In genomic region chr15:99074600-99075333, GRCm38 (mm10) we compare ENCODE assay signal across 8 mouse cellular contexts. TPM values are rescaled to one million over a fixed set of nuclear protein-coding genes. Genes with fewer than 3 reads are reported as not detected.
DNase-seq lines count a peak whose midpoint lies in the region; ATAC-seq and TF ChIP-seq lines count a peak whose summit lies in the region.

No protein-coding gene starts in this region.

- no peak for TF ChIP-seq CTCF in bone marrow macrophage, adult 2 months (IDR thresholded peaks at IDR 0.05; ENCODE audit: low read depth, low read length)
- no peak for TF ChIP-seq CTCF in embryonic fibroblast, embryonic 13.5 days (IDR thresholded peaks at IDR 0.05; ENCODE audit: borderline replicate concordance, insufficient read depth, low read length)

- H3K9ac ChIP-seq in kidney, embryonic 14.5 days (ENCODE audit: low read depth, low read length): peak overlapping the region; percentile 74
- peak overlapping the region; percentile 55 for H3K9ac ChIP-seq in limb, embryonic 15.5 days

- TF ChIP-seq POLR2A in bone marrow macrophage, adult 2 months (IDR thresholded peaks at IDR 0.05; ENCODE audit: borderline replicate concordance, low read depth, low read length): peak; percentile 76; the same call in 1 of the 2 replicates
- TF ChIP-seq POLR2A in embryonic fibroblast, embryonic 13.5 days (IDR thresholded peaks at IDR 0.05; ENCODE audit: low read depth, low read length): peak; percentile 94

- peaks cover 20% of the 10 kb centered on the region for H3K36me3 ChIP-seq in kidney, embryonic 14.5 days (ENCODE audit: control insufficient read depth, insufficient read depth, low read length)
- H3K36me3 ChIP-seq in limb, embryonic 15.5 days: peaks cover 10% of the 10 kb centered on the region; the same call in 1 of the 2 replicates

- peak; percentile 100 for DNase-seq in 416B (ENCODE audit: low read depth)
- peak; percentile 98 for DNase-seq in heart, adult 9 months (ENCODE audit: low spot score in 2 of 2)
- peak; percentile 93 to 95 for DNase-seq in monocyte, adult 2 months (ENCODE audit: low read depth in 1 of 2, low spot score in 2 of 2)
- DNase-seq in spleen, postnatal 36 days (ENCODE audit: low spot score in 2 of 2): peak; percentile 93 to 95

- WGBS in kidney, embryonic 14.5 days: under 1% methylated on average over 44 of the region's 44 CpGs
- under 1% methylated on average over 44 of the region's 44 CpGs for WGBS in limb, embryonic 15.5 days

- ATAC-seq in kidney, embryonic 14.5 days (ENCODE audit: low FRiP score, low TSS enrichment): peak; percentile 98
- peak; percentile 94 for ATAC-seq in limb, embryonic 15.5 days (ENCODE audit: insufficient number of reproducible peaks, low FRiP score, low TSS enrichment, low read depth)

- peak overlapping the region; percentile 79 for H3K4me2 ChIP-seq in kidney, embryonic 14.5 days (replicated peaks; ENCODE audit: low read depth, low read length)
- H3K4me2 ChIP-seq in limb, embryonic 15.5 days: peak overlapping the region; percentile 89

- H3K27me3 ChIP-seq in kidney, embryonic 14.5 days (ENCODE audit: control insufficient read depth, insufficient read depth, low read length): no peaks in the 10 kb centered on the region
- no peaks in the 10 kb centered on the region for H3K27me3 ChIP-seq in limb, embryonic 15.5 days

- no peaks in the 10 kb centered on the region for H3K9me3 ChIP-seq in kidney, embryonic 14.5 days (ENCODE audit: control insufficient read depth, low read length)
- no peaks in the 10 kb centered on the region for H3K9me3 ChIP-seq in limb, embryonic 15.5 days

- H3K4me3 ChIP-seq in bone marrow macrophage, adult 2 months (ENCODE audit: insufficient read depth, low read length): peak overlapping the region; percentile 83
- H3K4me3 ChIP-seq in embryonic fibroblast, embryonic 13.5 days (ENCODE audit: insufficient read depth, low read length): peak overlapping the region; percentile 96
- peak overlapping the region; percentile 64 for H3K4me3 ChIP-seq in kidney, embryonic 14.5 days (ENCODE audit: low read length)
- peak overlapping the region; percentile 61 for H3K4me3 ChIP-seq in limb, embryonic 15.5 days

- peak overlapping the region; percentile 85 for H3K27ac ChIP-seq in bone marrow macrophage, adult 2 months (ENCODE audit: insufficient read depth, low read depth, low read length)
- H3K27ac ChIP-seq in embryonic fibroblast, embryonic 13.5 days (ENCODE audit: insufficient read depth, low read length): peak overlapping the region; percentile 90
- H3K27ac ChIP-seq in kidney, embryonic 14.5 days (ENCODE audit: low read depth, low read length): peak overlapping the region; percentile 98
- H3K27ac ChIP-seq in limb, embryonic 15.5 days: peak overlapping the region; percentile 97

- peaks cover 5% of the 10 kb centered on the region for H3K4me1 ChIP-seq in bone marrow macrophage, adult 2 months (ENCODE audit: control insufficient read depth, insufficient read depth, low read length)
- H3K4me1 ChIP-seq in embryonic fibroblast, embryonic 13.5 days (ENCODE audit: control insufficient read depth, insufficient read depth, low read length): peaks cover 4% of the 10 kb centered on the region; the same call in 1 of the 2 replicates
- H3K4me1 ChIP-seq in kidney, embryonic 14.5 days (ENCODE audit: control insufficient read depth, insufficient read depth, low read length): peaks cover 15% of the 10 kb centered on the region
- peaks cover 21% of the 10 kb centered on the region for H3K4me1 ChIP-seq in limb, embryonic 15.5 days

RNA-seq across cellular contexts. Expression of gene Troap, which starts 0.4 kb away (rescaled TPM):
- polyA plus RNA-seq in bone marrow macrophage, adult 2 months (2012; ENCODE audit: insufficient read depth, insufficient read length, missing spikeins): 15.6 and 18.3 TPM in 2 replicates
- 12.2 and 19.9 TPM in 2 replicates for polyA plus RNA-seq in embryonic fibroblast, embryonic 13.5 days (2011; ENCODE audit: insufficient read length, low read depth, missing spikeins)
- 27.3 and 31.7 TPM in 2 replicates for polyA plus RNA-seq in kidney, embryonic 14.5 days (2014; fragmentation: Nextera tagmentation; extraction: Ambion mirVana)
- polyA plus RNA-seq in limb, embryonic 15.5 days (2015; fragmentation: Nextera tagmentation; extraction: Ambion mirVana): 22.3 and 26.5 TPM in 2 replicates

RNA-seq across cellular contexts. Expression of gene C1ql4, which starts 12.8 kb away (rescaled TPM):
- polyA plus RNA-seq in bone marrow macrophage, adult 2 months (2012; ENCODE audit: insufficient read depth, insufficient read length, missing spikeins): not detected in 2 replicates
- polyA plus RNA-seq in embryonic fibroblast, embryonic 13.5 days (2011; ENCODE audit: insufficient read length, low read depth, missing spikeins): not detected in 2 replicates
- polyA plus RNA-seq in kidney, embryonic 14.5 days (2014; fragmentation: Nextera tagmentation; extraction: Ambion mirVana): 0.43 and 1.3 TPM in 2 replicates
- polyA plus RNA-seq in limb, embryonic 15.5 days (2015; fragmentation: Nextera tagmentation; extraction: Ambion mirVana): not detected in 2 replicates

RNA-seq across cellular contexts. Expression of gene Dnajc22, which starts 18.2 kb away (rescaled TPM):
- not detected in 2 replicates for polyA plus RNA-seq in bone marrow macrophage, adult 2 months (2012; ENCODE audit: insufficient read depth, insufficient read length, missing spikeins)
- polyA plus RNA-seq in embryonic fibroblast, embryonic 13.5 days (2011; ENCODE audit: insufficient read length, low read depth, missing spikeins): not detected in 2 replicates
- 5.4 and 7.1 TPM in 2 replicates for polyA plus RNA-seq in kidney, embryonic 14.5 days (2014; fragmentation: Nextera tagmentation; extraction: Ambion mirVana)
- 0.55 and 0.86 TPM in 2 replicates for polyA plus RNA-seq in limb, embryonic 15.5 days (2015; fragmentation: Nextera tagmentation; extraction: Ambion mirVana)

RNA-seq across cellular contexts. Expression of gene Prph, which starts 19.8 kb away (rescaled TPM):
- not detected in 2 replicates for polyA plus RNA-seq in bone marrow macrophage, adult 2 months (2012; ENCODE audit: insufficient read depth, insufficient read length, missing spikeins)
- polyA plus RNA-seq in embryonic fibroblast, embryonic 13.5 days (2011; ENCODE audit: insufficient read length, low read depth, missing spikeins): 0.60 TPM in 1 of 2 replicates, not detected in the other
- 0.13 and 0.31 TPM in 2 replicates for polyA plus RNA-seq in kidney, embryonic 14.5 days (2014; fragmentation: Nextera tagmentation; extraction: Ambion mirVana)
- 2.4 and 2.8 TPM in 2 replicates for polyA plus RNA-seq in limb, embryonic 15.5 days (2015; fragmentation: Nextera tagmentation; extraction: Ambion mirVana)

RNA-seq across cellular contexts. Expression of gene Tuba1c, which starts 45.1 kb away (rescaled TPM):
- 134 and 173 TPM in 2 replicates for polyA plus RNA-seq in bone marrow macrophage, adult 2 months (2012; ENCODE audit: insufficient read depth, insufficient read length, missing spikeins)
- 171 and 395 TPM in 2 replicates for polyA plus RNA-seq in embryonic fibroblast, embryonic 13.5 days (2011; ENCODE audit: insufficient read length, low read depth, missing spikeins)
- polyA plus RNA-seq in kidney, embryonic 14.5 days (2014; fragmentation: Nextera tagmentation; extraction: Ambion mirVana): 187 and 196 TPM in 2 replicates
- 138 and 145 TPM in 2 replicates for polyA plus RNA-seq in limb, embryonic 15.5 days (2015; fragmentation: Nextera tagmentation; extraction: Ambion mirVana)

Comparison
In these comparisons a context has a peak if more than half of its experiments do, and no peak if none do; other contexts are left out.
1. Peak in every context shown above with its lines: DNase-seq, ATAC-seq, H3K4me3 ChIP-seq and H3K27ac ChIP-seq.